Mouse (Mus musculus) MEL (cell line): Measurements from ENCODE around the gene Eif4h. TPM values are rescaled to one million over a fixed set of nuclear protein-coding genes. Genes with fewer than 3 reads are reported as not detected.

ENCODE experiments used
- DNase-seq: peaks from one replicate; pipeline ENCODE4 v3.0.0; 2011; ENCODE audit warnings: low read depth, low spot score
- H3K27ac ChIP-seq: 2 replicates; pipeline ENCODE4 v1.5.1; 2012; ENCODE audit warnings: low read depth, mild to moderate bottlenecking, control low read depth, low read length, moderate library complexity; ENCODE audit not compliant: control insufficient read depth
- H3K27me3 ChIP-seq, 2 experiments: fragments of 150-350 bp in 1 of 2; sonication (generic) in 1 of 2; 2 replicates each; pipeline ENCODE4 v1.6.1; 2012; ENCODE audit warnings: low read length in 2 of 2, mild to moderate bottlenecking in 2 of 2, improper control_type of control experiment in 1 of 2, moderate library complexity in 1 of 2; ENCODE audit not compliant: insufficient read depth in 2 of 2, control insufficient read depth in 1 of 2
- H3K36me3 ChIP-seq, 2 experiments: 2 replicates each; pipeline ENCODE4 v1.6.1; 2012 to 2014; ENCODE audit warnings: low read length in 2 of 2, improper control_type of control experiment in 1 of 2, inconsistent platforms in 1 of 2, mild to moderate bottlenecking in 1 of 2; ENCODE audit not compliant: insufficient read depth in 2 of 2, control insufficient read depth in 1 of 2
- H3K4me1 ChIP-seq, 2 experiments: fragments of 150-350 bp in 1 of 2; sonication (generic) in 1 of 2; 2 replicates each; pipeline ENCODE4 v1.6.1; 2012; ENCODE audit warnings: low read length in 2 of 2, improper control_type of control experiment in 1 of 2, mild to moderate bottlenecking in 1 of 2; ENCODE audit not compliant: insufficient read depth in 2 of 2, control insufficient read depth in 1 of 2
- H3K4me3 ChIP-seq, 2 experiments: fragments of 150-350 bp in 1 of 2; sonication (generic) in 1 of 2; 2 replicates each; pipeline ENCODE4 v1.5.1; 2012; ENCODE audit warnings: low read depth in 2 of 2, low read length in 2 of 2, mild to moderate bottlenecking in 2 of 2, moderate library complexity in 2 of 2, control low read depth in 1 of 2, improper control_type of control experiment in 1 of 2; ENCODE audit not compliant: control insufficient read depth in 1 of 2, insufficient read depth in 1 of 2
- H3K79me2 ChIP-seq: 2 replicates; pipeline ENCODE4 v1.6.1; 2012; ENCODE audit warnings: mild to moderate bottlenecking, low read length, moderate library complexity; ENCODE audit not compliant: control insufficient read depth, poor library complexity, insufficient read depth
- H3K9ac ChIP-seq: 2 replicates; pipeline ENCODE4 v1.6.1; 2012; ENCODE audit warnings: low read depth, mild to moderate bottlenecking, control low read depth, low read length, moderate library complexity; ENCODE audit not compliant: control insufficient read depth, poor library complexity, severe bottlenecking
- H3K9me3 ChIP-seq: fragments of 150-350 bp; sonication (generic); replicated peaks from 2 replicates; pipeline ENCODE4 v1.6.1; 2012; ENCODE audit warnings: mild to moderate bottlenecking, low read length, improper control_type of control experiment, moderate library complexity; ENCODE audit not compliant: insufficient read depth
- CHD1 ChIP-seq: IDR thresholded peaks from 2 replicates; pipeline ENCODE4 v1.6.1; 2012; ENCODE audit warnings: low read depth, mild to moderate bottlenecking, inconsistent platforms, low read length, improper control_type of control experiment
- CHD2 ChIP-seq: IDR thresholded peaks from 2 replicates; pipeline ENCODE4 v1.6.1; 2011; ENCODE audit warnings: low read length, improper control_type of control experiment
- CTCF ChIP-seq, 3 experiments: IDR thresholded peaks in 2 of 3; conservative IDR thresholded peaks in 1 of 3; 2 replicates each; pipeline ENCODE4 v1.5.1; 2011 to 2012; ENCODE audit warnings: low read length in 3 of 3, low read depth in 2 of 3, mild to moderate bottlenecking in 2 of 3, improper control_type of control experiment in 1 of 3, inconsistent platforms in 1 of 3, mixed read lengths in 1 of 3, moderate library complexity in 1 of 3; ENCODE audit not compliant: control insufficient read depth in 1 of 3, insufficient read depth in 1 of 3, poor library complexity in 1 of 3, severe bottlenecking in 1 of 3
- E2F4 ChIP-seq: IDR thresholded peaks from 2 replicates; pipeline ENCODE4 v1.6.1; 2011; ENCODE audit warnings: low read depth, low read length, improper control_type of control experiment, borderline replicate concordance
- ETS1 ChIP-seq: IDR thresholded peaks from 2 replicates; pipeline ENCODE4 v1.6.1; 2012; ENCODE audit warnings: low read depth, mild to moderate bottlenecking, inconsistent platforms, low read length, improper control_type of control experiment, moderate library complexity
- HCFC1 ChIP-seq: IDR thresholded peaks from 2 replicates; pipeline ENCODE4 v1.6.1; 2012; ENCODE audit warnings: low read depth, mild to moderate bottlenecking, inconsistent platforms, low read length, improper control_type of control experiment, moderate library complexity
- MAFK ChIP-seq: IDR thresholded peaks from 2 replicates; pipeline ENCODE4 v1.6.1; 2011; ENCODE audit warnings: low read depth, mild to moderate bottlenecking, low read length, improper control_type of control experiment, borderline replicate concordance
- MEF2A ChIP-seq: IDR thresholded peaks from 2 replicates; pipeline ENCODE4 v1.6.1; 2014; ENCODE audit warnings: low read depth, mild to moderate bottlenecking, inconsistent platforms, low read length, improper control_type of control experiment; ENCODE audit not compliant: poor library complexity, insufficient replicate concordance, severe bottlenecking; ENCODE audit errors: extremely low read depth
- MXI1 ChIP-seq: IDR thresholded peaks from 2 replicates; pipeline ENCODE4 v1.6.1; 2011; ENCODE audit warnings: mild to moderate bottlenecking, low read depth, low read length, improper control_type of control experiment
- MYB ChIP-seq: IDR thresholded peaks from 2 replicates; pipeline ENCODE4 v1.6.1; 2011; ENCODE audit warnings: mild to moderate bottlenecking, low read depth, low read length, improper control_type of control experiment
- NELFE ChIP-seq: IDR thresholded peaks from 2 replicates; pipeline ENCODE4 v1.6.1; 2011; ENCODE audit warnings: low read depth, low read length, improper control_type of control experiment
- POLR2A ChIP-seq, 2 experiments: IDR thresholded peaks; 2 replicates each; pipeline ENCODE4 v1.6.1; 2011 to 2012; ENCODE audit warnings: low read length in 2 of 2, mild to moderate bottlenecking in 2 of 2, control low read depth in 1 of 2, improper control_type of control experiment in 1 of 2, low read depth in 1 of 2, moderate library complexity in 1 of 2; ENCODE audit not compliant: control insufficient read depth in 1 of 2, insufficient read depth in 1 of 2, poor library complexity in 1 of 2
- POLR2AphosphoS2 ChIP-seq: IDR thresholded peaks from 2 replicates; pipeline ENCODE4 v1.6.1; 2011; ENCODE audit warnings: low read length, improper control_type of control experiment
- SMC3 ChIP-seq: IDR thresholded peaks from 2 replicates; pipeline ENCODE4 v1.6.1; 2011; ENCODE audit warnings: low read depth, low read length, improper control_type of control experiment
- TBP ChIP-seq: IDR thresholded peaks from 2 replicates; pipeline ENCODE4 v1.8.0; 2011; ENCODE audit warnings: low read depth, low read length, improper control_type of control experiment
- TCF12 ChIP-seq: IDR thresholded peaks from 2 replicates; pipeline ENCODE4 v1.6.1; 2014; ENCODE audit warnings: low read depth, mild to moderate bottlenecking, inconsistent platforms, low read length, improper control_type of control experiment, moderate library complexity
- UBTF ChIP-seq: IDR thresholded peaks from 2 replicates; pipeline ENCODE4 v1.6.1; 2012; ENCODE audit warnings: low read depth, mild to moderate bottlenecking, inconsistent platforms, low read length, improper control_type of control experiment, moderate library complexity, borderline replicate concordance; ENCODE audit not compliant: insufficient read depth
- USF1 ChIP-seq: IDR thresholded peaks from 2 replicates; pipeline ENCODE4 v1.6.1; 2014; ENCODE audit warnings: low read depth, mild to moderate bottlenecking, inconsistent platforms, low read length, improper control_type of control experiment, moderate library complexity
- USF2 ChIP-seq, 2 experiments: IDR thresholded peaks; 2 replicates each; pipeline ENCODE4 v1.6.1; 2011 to 2012; ENCODE audit warnings: improper control_type of control experiment in 2 of 2, low read length in 2 of 2, borderline replicate concordance in 1 of 2, inconsistent platforms in 1 of 2, low read depth in 1 of 2, mild to moderate bottlenecking in 1 of 2; ENCODE audit not compliant: insufficient read depth in 1 of 2
- ZNF384 ChIP-seq: IDR thresholded peaks from 2 replicates; pipeline ENCODE4 v1.6.1; 2012; ENCODE audit warnings: low read depth, mild to moderate bottlenecking, inconsistent platforms, low read length, improper control_type of control experiment
- polyA plus RNA-seq, 2 experiments: library from polyadenylated mRNA; stranded (reverse) in 1 of 2; unstranded in 1 of 2; fragments of >175 nt in 1 of 2; fragments of >200 nt in 1 of 2; gene quantifications; 2 replicates each; pipeline versions ENCODE4 v1.2.1 to v1.2.4; 2012; ENCODE audit warnings: low replicate concordance in 2 of 2, low read depth in 1 of 2; ENCODE audit not compliant: insufficient read length in 2 of 2, insufficient read depth in 1 of 2, missing spikeins in 1 of 2
- total RNA-seq: library from RNA; depleted of rRNA; stranded (reverse); fragments of 300-350 nt; gene quantifications from 2 replicates; pipeline ENCODE4 v1.2.3, GENCODE M21; 2012

Eif4h gene
- total and polyA plus RNA-seq, 3 experiments: 167 to 515 (median 471) TPM

GRCm38 (mm10) chr5:134582221-134582907, 56.9 kb downstream of the Eif4h start (continued):
- TF ChIP-seq MEF2A (no peak), CHD2 (no peak), MXI1 (peak; percentile 56), TBP (peak; percentile 78), CHD1 (no peak; the same call in none of the 2 replicates), MYB (no peak), E2F4 (peak; percentile 96), ZNF384 (no peak), POLR2A (IDR thresholded peaks at IDR 0.05; ENCODE audit: control insufficient read depth in 1 of 2, insufficient read depth in 1 of 2, low read depth in 1 of 2, low read length in 2 of 2, poor library complexity in 1 of 2) (peak; percentile 85 to 92), HCFC1 (peak; percentile 86), SMC3 (no peak), MAFK (no peak), NELFE (peak; percentile 89), UBTF (no peak), ETS1 (peak; percentile 6; the same call in 1 of the 2 replicates), CTCF (IDR thresholded peaks at IDR 0.05 in 2 of 3, conservative IDR thresholded peaks at IDR 0.05 in 1 of 3; ENCODE audit: control insufficient read depth in 1 of 3, insufficient read depth in 1 of 3, low read depth in 2 of 3, low read length in 3 of 3, poor library complexity in 1 of 3, severe bottlenecking in 1 of 3) (peak in 2 of 3 experiments; percentile 74 to 92), USF1 (no peak)

- peaks cover 19% of the 10 kb centered on the region for H3K79me2 ChIP-seq
- no peak within 1 kb of the TSS for H3K4me3 ChIP-seq
- peaks cover 2 to 28% of the 10 kb centered on the region in 2 experiments for H3K4me1 ChIP-seq
- H3K9ac ChIP-seq: peak within 1 kb of the TSS; percentile 23; the same call in 1 of the 2 replicates
- peaks cover 0 to 21% of the 10 kb centered on the region in 2 experiments; a peak in 2 of 4 replicates for H3K36me3 ChIP-seq
- TF ChIP-seq TCF12 (no peak), POLR2AphosphoS2 (no peak), USF2 (IDR thresholded peaks at IDR 0.05; ENCODE audit: borderline replicate concordance in 1 of 2, insufficient read depth in 1 of 2, low read depth in 1 of 2, low read length in 2 of 2) (no peak), CHD1 (no peak), MEF2A (no peak)
- TF ChIP-seq, all 39 proteins: peak for 0
- H3K27me3 ChIP-seq: no peaks in the 10 kb centered on the region
- H3K27ac ChIP-seq: no peak within 1 kb of the TSS
- no peaks in the 10 kb centered on the region for H3K9me3 ChIP-seq
- no peak for DNase-seq
Observed at GRCm38 (mm10) chr5:134581146-134581545, 58.1 kb downstream of the Eif4h start, which contains the start of gene Rfc2. Rfc2 (plus strand) TSS chr5:134581366.
